Mouse (Mus musculus) kidney, embryonic 14.5 days (tissue): ENCODE data around the gene Babam1. TPM values are rescaled to one million over a fixed set of nuclear protein-coding genes. Genes with fewer than 3 reads are reported as not detected.

Experiments used
- ATAC-seq: fragments of 200-750 bp; cut with Nextera tagmentation; 2 replicates; pipeline ENCODE4 v1.8.0; 2017; ENCODE audit warnings: moderate number of reproducible peaks, mild to moderate bottlenecking, moderate TSS enrichment, moderate library complexity; ENCODE audit not compliant: low FRiP score, low TSS enrichment
- H3K27ac ChIP-seq: fragments of 300-500 bp; sonication (generic); 2 replicates; pipeline ENCODE4 v1.5.1; 2014; ENCODE audit warnings: low read depth, mild to moderate bottlenecking, low read length, moderate library complexity, mixed read lengths
- H3K27me3 ChIP-seq: fragments of 300-500 bp; sonication (generic); 2 replicates; pipeline ENCODE4 v1.6.1; 2014; ENCODE audit warnings: mild to moderate bottlenecking, low read length; ENCODE audit not compliant: control insufficient read depth, insufficient read depth
- H3K36me3 ChIP-seq: fragments of 300-500 bp; sonication (generic); 2 replicates; pipeline ENCODE4 v1.6.1; 2014; ENCODE audit warnings: low read length, mixed read lengths; ENCODE audit not compliant: control insufficient read depth, insufficient read depth
- H3K4me1 ChIP-seq: fragments of 300-500 bp; sonication (generic); 2 replicates; pipeline ENCODE4 v1.6.1; 2014; ENCODE audit warnings: low read length, mixed read lengths; ENCODE audit not compliant: control insufficient read depth, insufficient read depth
- H3K4me2 ChIP-seq: fragments of 300-500 bp; sonication (generic); replicated peaks from 2 replicates; pipeline ENCODE4 v1.6.1; 2014; ENCODE audit warnings: low read depth, mild to moderate bottlenecking, low read length
- H3K4me3 ChIP-seq: fragments of 300-500 bp; sonication (generic); 2 replicates; pipeline ENCODE4 v1.5.1; 2014; ENCODE audit warnings: mild to moderate bottlenecking, low read length
- H3K9ac ChIP-seq: fragments of 300-500 bp; sonication (generic); 2 replicates; pipeline ENCODE4 v1.6.1; 2014; ENCODE audit warnings: low read depth, mild to moderate bottlenecking, low read length, moderate library complexity
- H3K9me3 ChIP-seq: fragments of 300-500 bp; sonication (generic); 2 replicates; pipeline ENCODE4 v1.6.1; 2016; ENCODE audit warnings: low read length; ENCODE audit not compliant: control insufficient read depth
- WGBS: fragments of 180-500 bp; shearing (Covaris S2); extraction: QIAGEN DNeasy Blood & Tissue Kit; methylation state at CpG from one replicate; pipeline ENCODE4 v1.1.7; 2014; 5-methylcytosine and 5-hydroxymethylcytosine counted together
- polyA plus RNA-seq: library from polyadenylated mRNA; unstranded; fragments of >200 nt; fragmentation: Nextera tagmentation; extraction: Ambion mirVana; gene quantifications from 2 replicates; pipeline ENCODE4 v1.2.1, GENCODE M21; 2014

Babam1 gene
- polyA plus RNA-seq, result 107 and 125 TPM in 2 replicates

DNA sequence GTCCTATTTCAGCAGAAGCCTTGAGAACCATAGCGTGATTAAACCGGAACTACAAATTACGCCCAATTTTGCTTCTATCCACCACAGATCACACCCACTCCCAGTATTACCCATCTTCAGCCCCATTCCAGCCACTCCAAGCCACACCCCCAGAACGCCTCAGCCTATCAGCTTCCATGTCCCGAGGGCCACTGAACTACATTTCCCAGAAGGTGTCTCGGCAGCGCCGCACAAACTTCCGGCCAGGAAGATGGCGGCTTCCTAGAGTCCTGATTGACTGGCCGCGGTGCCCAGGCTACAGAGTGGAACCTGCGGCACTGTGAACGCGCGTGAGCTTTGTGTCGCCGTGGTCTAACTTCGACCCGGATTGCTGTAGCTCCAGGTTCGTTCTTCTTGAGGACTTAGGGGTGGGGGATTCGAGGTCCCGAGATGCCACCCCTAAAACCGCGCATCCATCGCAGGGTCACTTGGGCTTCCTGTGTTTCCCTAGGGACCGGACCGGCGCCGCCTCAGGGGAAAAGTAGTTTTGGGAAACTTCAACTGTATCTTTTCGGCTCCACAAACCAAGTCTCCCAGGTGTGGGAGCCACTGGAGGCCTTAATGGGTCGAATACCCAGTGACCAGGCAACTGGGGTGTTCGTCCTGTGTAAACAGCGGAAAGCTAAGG is at the start of gene Babam1:
Babam1 (plus strand) TSS at position 223 of the 667 bp plus-strand sequence.
- WGBS, result 1% methylated on average over 34 of the region's 34 CpGs
- H3K36me3 ChIP-seq, result peaks cover 25% of the 10 kb centered on the region
- ATAC-seq, result peak; percentile 97

DNA sequence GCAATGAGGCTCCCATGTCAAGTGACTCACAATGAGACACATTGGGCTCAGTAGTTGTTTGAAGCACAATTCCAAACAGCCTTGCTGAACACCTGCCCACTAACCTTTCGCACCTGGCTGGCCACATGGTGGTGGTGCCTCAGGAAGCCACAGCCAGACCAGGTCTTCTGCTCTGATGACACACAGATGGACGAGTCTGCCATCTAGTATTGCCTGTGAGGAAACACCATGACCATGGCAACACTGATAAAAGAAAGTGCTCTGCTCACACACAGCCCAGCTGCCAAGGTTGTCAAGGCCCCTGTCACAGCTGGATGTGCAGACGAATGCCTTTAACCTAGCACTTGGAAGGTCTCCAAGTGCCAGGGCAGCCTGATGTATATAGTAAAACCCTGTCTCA is 45.5 kb upstream of the Babam1 start:
- H3K4me3 ChIP-seq, result no peak overlapping the region
- H3K36me3 ChIP-seq, result peaks cover 93% of the 10 kb centered on the region
- H3K4me2 ChIP-seq, result no peak overlapping the region
- WGBS, result 76% methylated on average over 3 of the region's 3 CpGs
- H3K9me3 ChIP-seq, result no peaks in the 10 kb centered on the region
- H3K9ac ChIP-seq, result no peak overlapping the region; the same call in 1 of the 2 replicates
- no peak overlapping the region for H3K27ac ChIP-seq
- H3K4me1 ChIP-seq, result no peaks in the 10 kb centered on the region
- H3K27me3 ChIP-seq, result no peaks in the 10 kb centered on the region
- ATAC-seq, result no peak

More for the DNA sequence above, at the start of gene Babam1:
- Histone ChIP-seq H3K27me3 (no peaks in the 10 kb centered on the region), H3K4me3 (peak within 1 kb of the TSS; percentile 77), H3K27ac (peak within 1 kb of the TSS; percentile 44), H3K4me1 (peaks cover 6% of the 10 kb centered on the region; the same call in 1 of the 2 replicates), H3K9me3 (no peaks in the 10 kb centered on the region), H3K9ac (peak within 1 kb of the TSS; percentile 78), H3K4me2 (peak within 1 kb of the TSS; percentile 89)

DNA sequence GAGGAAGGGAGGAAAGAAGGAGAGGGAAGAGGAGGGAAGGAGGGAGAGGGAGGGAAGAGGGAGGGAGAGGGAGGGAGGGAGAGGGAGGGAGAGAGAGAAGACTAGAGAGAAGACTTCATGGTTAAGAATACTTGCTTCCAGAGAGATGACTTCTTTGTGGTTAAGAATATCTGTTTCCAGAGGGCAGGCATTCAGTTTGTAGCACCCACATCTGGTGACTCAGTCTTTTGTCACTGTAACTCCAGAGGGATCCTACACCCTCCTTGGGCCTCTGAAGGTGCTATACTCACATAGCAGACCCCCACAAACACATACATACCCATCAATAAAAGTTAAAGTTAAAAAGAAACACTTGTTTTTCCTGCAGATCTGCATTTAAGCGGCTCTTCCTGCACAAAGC is 45.1 kb upstream of the Babam1 start:
- H3K4me3 ChIP-seq, result no peak overlapping the region
- H3K4me2 ChIP-seq, result no peak overlapping the region
- H3K27me3 ChIP-seq, result no peaks in the 10 kb centered on the region
- H3K9me3 ChIP-seq, result no peaks in the 10 kb centered on the region
- H3K27ac ChIP-seq, result no peak overlapping the region
- H3K4me1 ChIP-seq, result no peaks in the 10 kb centered on the region
- no peak overlapping the region; the same call in 1 of the 2 replicates for H3K9ac ChIP-seq
- 97% methylated on average over 1 of the region's 1 CpGs for WGBS
- ATAC-seq, result no peak
- peaks cover 93% of the 10 kb centered on the region for H3K36me3 ChIP-seq

DNA sequence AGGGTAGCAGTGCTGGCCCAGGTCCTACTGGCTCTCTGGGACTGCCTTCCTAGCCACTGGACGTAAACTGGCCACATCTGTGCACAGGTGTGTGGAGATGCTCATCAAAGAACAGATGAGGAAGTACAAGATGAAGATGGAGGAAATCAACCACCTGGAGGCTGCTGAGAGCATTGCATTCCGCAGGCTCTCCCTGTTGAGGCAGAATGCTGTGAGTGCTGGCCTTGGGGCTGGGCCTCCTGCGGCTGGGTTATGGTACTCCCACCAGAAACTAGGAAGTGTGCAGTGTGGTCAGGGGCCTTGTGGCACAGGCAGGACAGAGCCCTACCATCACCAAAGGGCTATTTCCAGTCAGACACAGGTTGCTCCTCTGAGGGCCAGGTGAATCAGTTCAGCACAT is 38.6 kb upstream of the Babam1 start:
- Histone ChIP-seq H3K4me1 (no peaks in the 10 kb centered on the region), H3K9ac (no peak overlapping the region), H3K4me3 (no peak overlapping the region), H3K27me3 (no peaks in the 10 kb centered on the region), H3K4me2 (no peak overlapping the region), H3K27ac (no peak overlapping the region), H3K9me3 (no peaks in the 10 kb centered on the region), H3K36me3 (peaks cover 71% of the 10 kb centered on the region)
- no peak for ATAC-seq
- WGBS, result 79% methylated on average over 3 of the region's 3 CpGs

DNA sequence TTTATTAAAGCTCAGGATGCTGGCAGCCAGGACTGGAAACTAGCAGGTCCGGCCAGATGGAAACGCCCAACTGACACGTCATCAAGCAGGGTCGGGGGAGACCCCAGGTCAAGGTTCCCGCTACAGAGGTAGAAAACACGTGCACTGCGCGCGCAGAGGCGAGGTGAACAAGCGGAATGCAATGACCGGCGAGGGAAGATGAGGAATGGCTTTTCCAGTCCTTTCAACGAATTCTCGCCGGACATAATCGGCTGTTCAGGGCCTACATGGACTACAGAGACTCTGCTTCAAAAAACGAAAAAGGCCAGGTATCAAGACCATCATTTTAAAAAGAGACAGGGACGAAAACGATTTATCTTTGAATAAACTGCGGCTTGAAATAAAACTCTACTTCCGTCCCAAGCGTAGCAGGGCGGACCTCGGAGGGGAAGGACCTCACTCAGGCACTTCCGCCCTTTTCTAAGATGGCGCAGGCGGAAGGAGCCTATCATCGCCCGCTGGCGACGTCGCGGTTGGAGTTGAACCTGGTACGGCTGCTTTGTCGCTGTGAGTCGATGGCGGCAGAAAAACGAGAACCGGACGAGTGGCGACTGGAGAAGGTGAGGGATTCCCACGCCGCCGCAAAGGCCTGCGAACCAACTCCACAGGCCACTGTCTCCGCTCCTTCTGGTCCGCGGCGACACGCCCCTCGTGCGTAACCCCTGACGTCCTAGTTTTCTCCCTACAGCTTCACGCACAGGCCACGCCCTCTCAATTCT is 29.7 kb upstream of the Babam1 start, which contains the start of gene Use1:
Use1 (plus strand) TSS at position 78 of the 758 bp plus-strand sequence.
- Histone ChIP-seq H3K27me3 (no peaks in the 10 kb centered on the region), H3K4me1 (peaks cover 14% of the 10 kb centered on the region), H3K4me3 (peak within 1 kb of the TSS; percentile 59), H3K27ac (peak within 1 kb of the TSS; percentile 90), H3K9me3 (no peaks in the 10 kb centered on the region), H3K9ac (peak within 1 kb of the TSS; percentile 70), H3K4me2 (peak within 1 kb of the TSS; percentile 83), H3K36me3 (peaks cover 11% of the 10 kb centered on the region)
- ATAC-seq, result peak; percentile 83
- WGBS, result under 1% methylated on average over 56 of the region's 56 CpGs

DNA sequence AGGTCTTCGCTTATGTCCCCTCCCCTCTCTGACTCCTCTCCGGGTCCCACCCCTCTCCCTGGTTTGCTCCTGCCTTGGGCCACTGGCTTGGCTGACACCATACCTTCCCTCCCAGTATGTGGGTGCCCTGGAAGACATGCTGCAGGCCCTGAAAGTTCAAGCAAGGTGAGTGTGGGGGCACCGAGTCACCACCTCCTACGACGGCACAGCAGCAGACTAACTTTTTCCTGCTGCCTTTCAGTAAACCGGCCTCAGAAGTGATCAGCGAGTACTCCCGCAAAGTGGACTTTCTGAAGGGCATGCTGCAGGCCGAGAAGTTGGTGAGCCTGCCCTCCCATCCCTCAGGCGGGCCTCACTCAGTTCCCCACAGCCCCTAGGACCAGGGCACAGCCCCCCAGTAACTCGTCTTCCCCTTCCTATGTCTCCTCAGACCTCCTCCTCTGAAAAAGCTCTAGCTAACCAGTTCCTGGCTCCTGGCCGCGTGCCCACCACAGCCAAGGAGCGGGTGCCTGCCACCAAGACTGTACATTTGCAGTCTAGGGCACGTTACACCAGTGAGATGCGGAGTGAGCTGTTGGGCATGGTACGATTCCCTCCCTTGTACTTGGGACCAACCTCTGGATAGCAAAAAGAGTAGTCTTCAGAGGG is 29.0 kb upstream of the Babam1 start:
- Histone ChIP-seq H3K27me3 (no peaks in the 10 kb centered on the region), H3K4me1 (peaks cover 14% of the 10 kb centered on the region), H3K4me3 (peak overlapping the region; percentile 59), H3K27ac (peak overlapping the region; percentile 90), H3K36me3 (peaks cover 14% of the 10 kb centered on the region), H3K9me3 (no peaks in the 10 kb centered on the region), H3K9ac (peak overlapping the region; percentile 70), H3K4me2 (peak overlapping the region; percentile 83)
- WGBS, result 47% methylated on average over 17 of the region's 17 CpGs
- ATAC-seq, result no peak; the same call in 1 of the 2 replicates

DNA sequence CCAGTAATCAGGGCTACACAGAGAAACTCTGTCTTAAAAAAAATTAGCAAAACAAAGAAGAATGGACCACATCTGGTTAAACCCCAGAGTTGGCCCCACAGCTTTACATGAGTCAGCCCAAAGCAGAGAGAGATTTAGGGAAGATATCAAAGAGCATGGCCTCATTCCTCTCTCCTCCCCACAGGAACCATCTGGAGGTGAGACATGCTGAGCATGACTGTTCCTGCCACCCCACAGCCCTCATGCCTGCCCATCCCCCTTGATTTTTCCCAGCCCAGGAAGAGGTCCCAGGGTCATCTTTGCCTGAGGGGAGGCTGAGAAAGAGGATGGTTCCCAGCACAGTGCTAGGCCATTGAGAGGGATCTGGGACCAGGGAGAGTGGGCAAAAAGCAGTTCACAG is 28.3 kb upstream of the Babam1 start:
- Histone ChIP-seq H3K4me1 (peaks cover 14% of the 10 kb centered on the region), H3K36me3 (peaks cover 22% of the 10 kb centered on the region), H3K9ac (peak overlapping the region; percentile 70; the same call in 1 of the 2 replicates), H3K4me3 (no peak overlapping the region), H3K27me3 (no peaks in the 10 kb centered on the region), H3K27ac (no peak overlapping the region), H3K9me3 (no peaks in the 10 kb centered on the region), H3K4me2 (no peak overlapping the region; the same call in 1 of the 2 replicates)
- ATAC-seq, result no peak

DNA sequence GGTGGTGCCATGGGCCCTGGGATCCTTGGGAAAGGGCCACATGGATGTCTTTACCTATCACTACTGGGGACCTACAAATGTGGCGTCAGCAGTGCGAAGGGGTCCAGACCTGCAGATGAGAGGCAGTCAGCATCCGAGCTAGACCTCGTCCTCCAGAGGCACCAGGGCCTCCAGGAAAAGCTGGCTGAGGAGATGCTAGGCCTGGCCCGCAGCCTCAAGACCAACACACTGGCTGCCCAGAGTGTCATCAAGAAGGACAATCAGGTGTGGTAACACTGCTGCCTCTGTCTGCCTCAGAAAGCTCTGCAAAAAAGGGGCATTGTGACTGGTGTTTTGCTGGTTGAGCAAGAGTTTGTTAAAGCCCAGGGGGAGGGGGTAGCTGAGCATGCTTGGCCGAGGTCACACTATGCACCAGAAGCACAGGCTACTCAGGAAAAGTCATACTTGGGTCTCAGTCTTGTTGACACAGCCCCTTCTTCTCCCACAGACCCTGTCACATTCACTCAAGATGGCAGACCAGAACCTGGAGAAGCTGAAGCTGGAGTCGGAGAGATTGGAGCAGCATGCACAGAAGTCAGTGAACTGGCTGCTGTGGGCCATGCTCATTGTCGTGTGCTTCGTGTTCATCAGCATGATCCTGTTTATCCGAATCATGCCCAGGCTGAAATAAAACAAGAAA is 27.5 kb upstream of the Babam1 start:
- Histone ChIP-seq H3K4me3 (no peak overlapping the region), H3K9me3 (no peaks in the 10 kb centered on the region), H3K27me3 (no peaks in the 10 kb centered on the region), H3K36me3 (peaks cover 30% of the 10 kb centered on the region), H3K4me1 (peaks cover 14% of the 10 kb centered on the region), H3K9ac (no peak overlapping the region), H3K27ac (no peak overlapping the region), H3K4me2 (no peak overlapping the region)
- ATAC-seq, result no peak
- 95% methylated on average over 10 of the region's 10 CpGs for WGBS
